Mouse (Mus musculus) urinary bladder, postnatal 4 days (tissue): Measurements from ENCODE around the gene Olfr576.

Experiments
- DNase-seq, 2 experiments: peaks; one replicate each; pipeline ENCODE4 v3.0.0; 2021 to 2022; ENCODE audit warnings: low spot score in 2 of 2

Gene Olfr576

DNA sequence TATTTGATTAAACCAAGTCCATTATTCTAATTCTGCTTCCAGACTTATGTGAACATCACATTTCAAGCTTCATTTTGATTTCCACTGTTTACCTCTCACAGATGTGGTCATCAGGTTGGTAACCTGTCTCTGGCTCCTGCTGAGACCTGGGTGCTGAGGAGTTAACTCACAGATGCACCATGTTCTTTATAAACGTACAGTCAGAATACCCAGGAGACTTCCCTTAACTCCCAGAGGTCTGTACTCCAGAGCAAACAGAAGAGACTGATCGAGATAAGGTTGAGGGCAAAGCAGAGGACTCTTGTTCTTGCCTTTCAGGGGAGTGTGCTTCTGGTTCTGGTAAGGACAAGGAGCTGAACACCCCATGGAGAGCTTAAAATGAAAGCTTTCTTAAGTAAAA lies at the start of gene Olfr576:
TSS of gene Olfr576 (plus strand) at position 301 of the 400 bp plus-strand sequence.
- DNase-seq: no peak

DNA sequence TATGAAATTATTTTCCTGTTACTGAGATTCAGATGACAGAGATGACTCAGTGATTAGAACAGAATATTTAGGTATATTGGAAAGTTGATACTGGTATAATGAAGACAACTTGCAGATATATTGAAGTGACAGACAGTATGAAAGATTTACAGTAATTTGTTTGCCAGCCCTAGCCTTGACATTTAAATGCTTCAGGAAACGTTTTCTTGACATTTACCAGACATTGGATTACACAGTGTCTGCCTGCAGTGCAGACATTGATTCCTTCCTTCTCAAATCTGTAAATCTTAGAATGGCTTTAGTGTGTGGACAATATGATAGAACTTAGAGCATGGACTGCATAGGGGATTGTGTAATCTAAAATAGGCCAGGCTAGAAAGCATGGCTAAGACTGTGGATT lies 47.2 kb upstream of the Olfr576 start:
- no peak for DNase-seq

DNA sequence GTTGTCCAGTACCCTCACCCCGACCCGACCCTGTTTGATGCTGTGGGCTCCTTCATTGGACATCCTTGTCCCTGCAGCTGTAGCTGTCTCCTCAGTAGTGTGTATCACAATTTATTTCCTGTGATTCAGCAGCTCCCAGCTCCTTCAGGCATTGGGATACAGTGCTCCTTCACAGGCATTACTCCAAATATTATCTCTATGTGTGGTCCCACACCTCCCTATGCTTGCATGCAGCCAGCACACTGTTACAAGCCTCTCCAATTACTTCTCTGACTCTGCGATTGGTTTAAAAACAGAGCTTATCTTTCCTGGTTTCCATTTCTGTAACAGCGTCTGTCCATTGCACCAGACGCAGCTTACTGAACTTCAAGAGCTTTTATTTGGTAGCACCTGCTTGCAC lies 46.1 kb upstream of the Olfr576 start:
- no peak for DNase-seq

DNA sequence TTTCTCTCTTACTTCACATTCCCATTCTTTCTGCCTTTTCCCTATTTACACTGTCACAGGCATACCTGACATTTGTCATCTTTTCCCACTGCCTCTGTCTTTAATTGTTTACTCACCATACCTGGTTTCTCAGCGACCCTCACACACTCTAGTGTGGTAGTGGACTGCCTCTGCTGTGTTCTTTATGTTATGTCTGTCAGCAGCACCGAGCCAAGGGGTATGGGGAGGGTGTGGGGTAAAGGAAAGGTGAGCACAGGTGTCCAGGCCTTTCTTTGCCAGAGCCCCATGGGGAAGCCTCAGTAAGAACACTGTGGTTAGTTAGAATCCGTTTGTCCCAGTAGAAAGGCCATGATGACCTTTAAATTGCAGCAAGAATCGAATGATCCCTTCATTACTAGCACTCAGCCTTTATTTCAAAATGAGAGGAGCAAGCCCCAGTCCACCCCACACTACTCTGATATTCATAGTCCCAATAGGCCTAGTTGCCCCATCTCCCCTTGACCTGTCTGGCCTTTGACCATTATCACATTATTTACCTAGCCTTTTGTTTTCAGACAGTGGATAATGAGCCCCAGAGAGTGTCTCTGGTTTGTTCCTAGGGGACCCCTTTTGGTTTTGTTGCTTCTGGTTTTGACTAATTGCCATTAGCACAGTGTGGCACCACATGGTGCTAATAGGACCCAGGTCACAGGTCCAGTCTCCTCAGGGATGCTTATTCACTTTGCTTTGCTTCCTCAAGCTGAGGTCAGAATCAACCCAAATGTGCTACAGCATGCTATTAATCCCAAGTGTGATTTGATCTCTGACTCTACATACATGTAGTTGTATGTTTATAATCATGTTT lies 45.2 kb upstream of the Olfr576 start, which contains the start of gene Olfr571:
TSS of gene Olfr571 (minus strand) at position 505 of the 844 bp plus-strand sequence.
- no peak for DNase-seq

DNA sequence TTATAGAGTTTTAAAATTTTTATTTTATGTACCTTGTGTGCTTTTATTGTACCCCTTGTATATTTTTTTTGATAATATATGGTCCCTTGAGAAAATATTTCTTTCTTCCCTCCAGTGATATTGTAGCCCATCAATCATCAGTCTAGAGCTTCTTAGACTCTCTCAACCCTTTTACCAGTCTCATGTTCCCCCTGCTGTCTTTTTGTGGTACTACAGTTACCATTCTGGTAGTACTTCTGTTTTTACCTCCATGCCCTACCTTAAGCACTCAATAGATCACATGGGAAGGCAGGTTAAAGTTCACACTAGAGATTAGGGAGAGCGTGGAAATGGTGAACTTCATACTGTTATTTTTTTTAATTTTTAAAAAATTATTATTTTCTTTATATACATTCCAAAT lies 42.8 kb upstream of the Olfr576 start:
- no peak for DNase-seq

DNA sequence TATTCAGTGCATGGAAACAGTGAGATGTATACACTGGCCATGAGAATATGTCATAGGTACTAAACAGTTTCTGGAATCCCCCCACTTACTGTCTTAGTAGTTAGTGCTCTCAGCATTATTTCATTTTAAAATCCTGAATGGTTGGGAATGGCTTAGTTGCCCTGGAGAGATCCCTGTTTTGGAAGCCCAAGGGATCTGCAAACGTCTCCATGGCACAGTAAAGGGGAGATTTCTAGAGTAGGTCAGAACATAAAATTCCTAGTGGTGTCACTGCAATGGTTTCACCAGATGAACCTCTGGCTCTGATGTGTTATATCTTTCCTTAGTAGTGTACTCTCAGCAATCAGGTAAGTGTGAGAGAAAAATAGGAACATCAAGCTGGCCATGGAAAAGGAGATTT lies 38.4 kb upstream of the Olfr576 start, which contains the start of gene Olfr572:
TSS of gene Olfr572 (plus strand) at position 301 of the 400 bp plus-strand sequence.
- DNase-seq: no peak

DNA sequence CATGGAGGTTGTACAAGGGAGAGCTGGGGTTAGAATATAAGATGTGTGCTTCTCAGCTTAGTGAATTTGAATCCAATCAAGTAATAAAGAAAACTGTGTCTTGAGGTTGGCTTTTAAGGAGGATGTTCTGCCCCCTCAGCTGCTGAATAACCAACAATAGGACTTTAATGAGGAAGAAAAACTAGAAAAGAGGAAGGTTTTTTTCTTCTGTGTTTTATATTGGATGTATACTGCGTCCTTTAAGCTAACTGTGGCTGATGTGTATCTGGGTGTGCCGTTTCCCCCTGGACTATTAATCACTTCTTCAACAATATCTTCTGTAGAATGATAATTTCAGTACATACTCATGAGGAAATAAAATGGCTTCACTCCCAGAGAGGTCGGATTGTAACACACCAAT lies 35.4 kb upstream of the Olfr576 start:
- DNase-seq: no peak

DNA sequence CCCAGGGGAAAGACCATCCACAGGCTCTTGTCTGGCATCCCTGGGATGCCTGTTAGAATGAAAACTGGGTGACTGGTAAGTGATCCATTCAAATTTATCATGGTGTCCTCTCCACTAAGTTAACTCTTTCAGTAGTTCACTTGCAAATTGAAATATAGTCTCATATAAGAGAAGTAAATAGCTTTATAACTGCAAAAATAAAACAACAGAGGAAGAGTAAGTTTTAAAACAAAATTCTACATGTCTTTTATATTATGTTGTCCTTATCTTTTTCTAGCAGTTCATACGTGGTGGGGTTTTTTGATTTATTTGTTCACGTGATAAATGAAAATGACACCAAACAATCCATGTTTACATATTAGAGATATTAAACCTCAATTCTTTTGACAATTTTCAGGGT lies 20.0 kb upstream of the Olfr576 start, which contains the start of gene Olfr573-ps1:
TSS of gene Olfr573-ps1 (minus strand) at position 101 of the 400 bp plus-strand sequence.
- no peak for DNase-seq

DNA sequence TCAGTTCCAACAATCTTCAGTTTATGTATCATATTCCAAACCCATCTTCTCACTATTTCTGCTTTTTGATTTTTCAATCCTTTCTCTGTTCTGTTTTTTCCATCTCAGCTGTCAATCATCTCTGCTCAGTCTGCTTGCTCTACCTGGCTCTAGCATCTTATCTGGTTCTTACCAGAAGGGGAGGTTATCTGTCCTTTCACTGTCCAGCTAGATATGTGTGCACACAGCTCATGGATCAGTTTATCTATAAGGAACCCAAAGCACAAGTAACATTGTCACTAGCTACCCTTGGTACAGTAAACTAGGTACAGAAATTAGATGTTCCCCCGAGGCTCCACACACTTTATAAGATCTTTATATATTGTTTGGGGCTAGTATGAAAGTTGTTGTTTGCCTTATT lies 19.0 kb upstream of the Olfr576 start:
- DNase-seq: no peak

DNA sequence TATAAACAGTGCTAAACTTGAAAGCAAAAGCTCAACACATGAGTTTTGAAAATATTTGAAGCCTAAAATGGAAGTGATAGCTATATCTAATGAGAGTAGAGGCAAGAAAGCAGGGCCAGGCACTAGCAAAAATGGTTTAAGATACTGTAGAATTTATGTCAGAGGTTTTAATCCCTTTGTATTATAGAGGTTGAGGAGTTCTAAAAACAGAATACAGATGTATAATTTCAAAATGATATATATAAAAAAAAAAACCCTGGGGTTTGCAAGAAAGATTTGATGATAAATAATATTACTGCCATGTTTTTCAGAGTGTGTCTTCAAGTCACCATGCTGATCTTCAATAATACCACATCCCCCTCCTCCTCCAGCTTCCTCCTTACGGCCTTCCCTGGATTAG lies 14.3 kb upstream of the Olfr576 start, which contains the start of gene Olfr574:
TSS of gene Olfr574 (plus strand) at position 301 of the 400 bp plus-strand sequence.
- DNase-seq: no peak

DNA sequence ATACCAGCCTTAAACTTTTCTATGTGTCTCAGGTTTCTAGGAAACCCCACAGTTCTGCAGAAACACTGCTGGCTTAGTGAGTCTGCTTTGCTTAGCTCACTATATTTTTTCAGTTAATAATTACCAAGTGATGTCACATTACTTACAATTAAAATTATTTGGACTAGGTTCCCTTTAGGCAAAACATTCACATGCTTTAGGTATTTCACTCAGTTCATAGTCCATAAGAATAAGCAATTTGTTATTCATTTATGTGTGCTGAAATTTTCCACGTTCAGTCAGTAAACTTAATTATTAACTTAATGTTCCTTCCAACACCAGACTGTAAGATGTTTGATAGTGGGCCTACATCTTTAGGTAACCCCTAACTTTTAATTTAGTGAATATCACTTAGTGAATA lies 11.7 kb upstream of the Olfr576 start:
- no peak for DNase-seq

DNA sequence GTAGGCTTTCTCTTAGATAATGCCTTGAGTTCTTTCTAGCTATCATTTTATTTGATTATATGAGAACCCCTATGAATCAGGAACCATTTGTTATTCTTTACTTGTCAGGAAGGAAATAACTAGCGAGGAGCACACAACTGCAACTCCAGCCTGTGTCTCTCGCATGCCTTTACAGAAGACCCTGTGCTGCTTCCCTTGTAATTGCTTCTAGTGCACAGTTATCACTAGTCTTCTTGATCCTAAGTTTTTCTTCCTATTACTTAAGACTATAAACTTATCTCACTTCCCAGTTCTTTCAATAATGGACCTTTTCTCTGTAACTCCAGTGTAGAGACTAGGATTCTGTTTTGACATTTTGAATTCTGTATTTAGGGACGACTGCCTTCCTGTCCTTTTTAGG lies 4.3 kb upstream of the Olfr576 start:
- DNase-seq: no peak

DNA sequence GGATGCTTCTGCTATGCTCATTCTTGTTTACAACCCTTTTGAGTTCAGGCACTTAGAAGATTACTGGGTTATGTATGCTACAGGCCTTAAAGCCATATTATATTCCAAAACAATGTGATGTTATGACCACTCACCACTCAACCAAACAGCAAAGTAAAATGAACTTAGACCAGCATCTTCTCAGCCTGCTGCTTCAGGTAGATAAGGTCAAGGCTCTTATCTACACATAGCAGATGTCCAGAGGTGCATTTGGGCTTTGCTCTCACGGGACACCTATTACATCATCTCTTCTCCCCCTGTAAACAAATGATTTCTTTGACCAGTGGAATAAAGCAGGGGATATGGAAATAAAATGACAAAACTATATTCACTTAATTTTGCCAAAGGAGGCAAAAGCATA lies 3.9 kb upstream of the Olfr576 start, which contains the start of gene Olfr575:
TSS of gene Olfr575 (minus strand) at position 183 of the 400 bp plus-strand sequence.
- no peak for DNase-seq

DNA sequence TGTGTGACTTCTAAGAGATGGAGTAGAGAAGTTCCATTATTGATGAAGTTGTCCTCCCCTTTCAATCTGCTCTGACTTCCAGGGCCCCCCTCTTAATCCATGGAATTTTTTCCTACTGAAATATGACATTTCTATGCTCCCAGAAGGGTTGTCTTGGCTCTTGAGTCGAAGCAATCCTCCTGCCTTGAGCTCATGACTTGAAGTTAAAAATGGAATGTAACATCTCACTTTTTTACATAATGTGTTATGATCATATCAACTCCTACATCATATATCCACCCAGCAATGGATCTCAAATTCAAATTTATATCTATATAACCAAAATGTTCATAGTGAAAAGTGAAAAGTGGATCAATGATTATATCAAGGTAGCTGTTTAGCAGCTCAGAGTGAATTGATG lies 11.9 kb downstream of the Olfr576 start:
- DNase-seq: no peak

DNA sequence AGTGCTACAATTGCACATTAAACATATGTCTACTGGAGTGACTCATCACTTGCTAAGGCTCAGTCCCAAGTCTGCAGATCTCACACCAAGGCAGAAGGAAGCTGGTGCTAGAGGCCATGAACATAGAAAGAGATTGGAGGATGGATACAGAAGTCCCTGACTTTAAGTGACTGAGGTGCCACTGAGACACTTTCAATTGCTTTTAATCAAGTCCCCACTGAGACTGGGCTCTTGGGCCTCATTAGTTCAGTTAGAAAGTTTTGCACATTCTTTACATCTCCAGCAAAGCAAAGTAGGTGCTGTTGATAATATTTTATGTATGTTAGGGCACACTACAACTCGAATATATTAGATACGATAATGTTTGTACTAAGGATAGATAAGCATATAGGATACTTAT lies 13.4 kb downstream of the Olfr576 start, which contains the start of gene Olfr577:
TSS of gene Olfr577 (minus strand) at position 101 of the 400 bp plus-strand sequence.
- no peak for DNase-seq

DNA sequence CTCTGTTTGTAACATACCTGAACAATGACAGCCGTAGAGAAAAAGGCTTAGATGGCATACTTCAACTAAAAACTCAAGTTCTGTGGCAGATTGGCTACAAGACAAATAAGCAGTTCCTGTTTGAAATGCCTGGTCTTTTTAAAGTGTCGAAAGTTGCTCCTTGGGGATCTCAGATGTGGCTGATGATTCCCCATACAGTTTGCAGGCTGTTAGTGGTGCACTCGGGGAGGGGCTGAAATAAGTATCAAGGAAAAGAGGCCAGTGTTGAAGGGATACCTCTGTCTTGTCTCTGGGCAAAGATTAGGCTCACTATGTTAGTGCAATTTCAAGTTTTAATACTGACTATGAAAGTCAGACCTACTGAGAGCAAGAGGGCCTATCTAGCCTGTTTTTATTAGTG lies 26.8 kb downstream of the Olfr576 start, which contains the start of gene Olfr578:
TSS of gene Olfr578 (minus strand) at position 101 of the 400 bp plus-strand sequence.
- DNase-seq: no peak
